Mouse (Mus musculus) bone marrow macrophage, adult 2 months (primary cell): ENCODE measurements around the gene Rrbp1. TPM values are rescaled to one million over a fixed set of nuclear protein-coding genes. Genes with fewer than 3 reads are reported as not detected.

ENCODE experiments used
- H3K27ac ChIP-seq: 2 replicates; pipeline ENCODE4 v1.5.1; 2012; ENCODE audit warnings: low read depth, low read length; ENCODE audit not compliant: insufficient read depth
- H3K4me1 ChIP-seq: 2 replicates; pipeline ENCODE4 v1.6.1; 2012; ENCODE audit warnings: low read length; ENCODE audit not compliant: control insufficient read depth, insufficient read depth
- H3K4me3 ChIP-seq: 2 replicates; pipeline ENCODE4 v1.5.1; 2012; ENCODE audit warnings: mild to moderate bottlenecking, low read length, moderate library complexity; ENCODE audit not compliant: insufficient read depth
- CTCF ChIP-seq: IDR thresholded peaks from 2 replicates; pipeline ENCODE4 v1.5.1; 2012; ENCODE audit warnings: low read depth, mild to moderate bottlenecking, low read length, moderate library complexity
- POLR2A ChIP-seq: IDR thresholded peaks from 2 replicates; pipeline ENCODE4 v1.6.1; 2012; ENCODE audit warnings: mild to moderate bottlenecking, low read depth, low read length, borderline replicate concordance
- polyA plus RNA-seq: library from polyadenylated mRNA; stranded (reverse); fragments of >200 nt; gene quantifications from 2 replicates; pipeline ENCODE4 v1.2.4, GENCODE M21; 2012; ENCODE audit not compliant: missing spikeins, insufficient read depth, insufficient read length

The Rrbp1 gene
- polyA plus RNA-seq, 1 experiment, result 282 TPM

DNA sequence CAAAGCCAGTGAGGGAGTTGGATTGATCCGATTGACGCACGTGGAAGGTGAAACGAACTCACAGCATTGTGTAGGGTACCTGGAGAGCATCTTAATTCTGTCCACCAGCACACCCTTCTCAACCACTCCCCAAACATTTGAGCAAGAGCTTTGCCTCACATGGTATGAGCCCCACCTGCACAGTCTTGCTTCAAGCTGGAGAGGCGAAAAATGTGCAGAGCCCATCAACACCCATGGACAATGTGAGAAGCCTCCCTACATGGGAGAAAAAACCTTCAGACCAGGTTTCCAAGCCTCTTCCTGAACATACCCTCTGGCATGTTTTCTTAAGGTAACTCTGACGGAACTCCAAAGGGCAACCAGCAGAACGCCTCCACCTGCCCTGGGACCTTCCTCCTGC is 19.7 kb upstream of the Rrbp1 start:
- H3K4me1 ChIP-seq, result no peaks in the 10 kb centered on the region
- no peak overlapping the region for H3K4me3 ChIP-seq
- TF ChIP-seq POLR2A (no peak), CTCF (no peak)
- no peak overlapping the region for H3K27ac ChIP-seq

DNA sequence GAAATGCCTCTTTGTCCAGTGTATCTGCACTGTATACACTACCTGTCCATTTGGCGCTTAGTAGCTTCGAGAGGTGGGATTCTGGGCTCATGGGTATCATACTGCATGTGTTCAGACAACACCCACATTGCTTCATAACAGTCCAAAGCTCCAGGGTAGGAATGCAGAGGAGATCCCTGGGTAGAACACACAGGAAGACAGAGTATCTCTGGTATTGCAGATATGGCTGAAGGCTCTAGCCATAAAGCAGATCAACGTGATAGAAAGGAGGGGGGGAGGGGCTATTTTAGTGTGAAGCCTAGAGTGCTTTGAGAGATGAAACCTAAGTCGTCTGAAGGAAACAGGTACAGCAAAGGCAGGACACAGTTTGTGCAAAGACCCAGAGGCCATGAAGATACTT is 15.4 kb upstream of the Rrbp1 start:
- no peaks in the 10 kb centered on the region for H3K4me1 ChIP-seq
- no peak for TF ChIP-seq CTCF
- no peak for TF ChIP-seq POLR2A
- H3K27ac ChIP-seq, result no peak overlapping the region
- no peak overlapping the region for H3K4me3 ChIP-seq

- H3K27ac ChIP-seq, result no peak overlapping the region
- no peak for TF ChIP-seq CTCF
- TF ChIP-seq POLR2A, result no peak
- no peaks in the 10 kb centered on the region for H3K4me1 ChIP-seq
- H3K4me3 ChIP-seq, result no peak overlapping the region
These were observed 14.3 kb upstream of the Rrbp1 start for GRCm38 (mm10) chr2:144025361-144025760.

DNA sequence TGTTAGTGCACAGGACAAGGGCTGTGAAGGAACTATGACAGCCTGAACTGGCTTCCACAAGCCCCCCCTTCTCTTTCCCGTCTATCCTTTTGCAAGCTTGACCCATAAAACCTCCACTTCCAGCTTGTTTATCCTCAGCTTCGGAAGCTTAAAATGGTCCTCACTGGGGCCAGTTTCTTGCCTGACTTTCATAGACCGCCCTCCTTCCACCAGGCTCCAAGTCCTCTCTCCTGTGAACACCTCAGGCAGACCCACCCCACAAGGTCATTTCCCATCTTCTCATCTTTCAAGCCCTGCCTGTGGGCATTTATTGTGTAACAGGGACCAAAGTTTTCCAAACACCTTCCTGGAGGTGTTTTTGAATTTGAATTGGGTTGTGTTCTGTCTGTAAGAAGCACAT is 11.4 kb upstream of the Rrbp1 start:
- TF ChIP-seq POLR2A, result no peak
- TF ChIP-seq CTCF, result no peak
- Histone ChIP-seq H3K27ac (no peak overlapping the region), H3K4me1 (peaks cover 3% of the 10 kb centered on the region; the same call in 1 of the 2 replicates), H3K4me3 (no peak overlapping the region)

- TF ChIP-seq POLR2A (no peak), CTCF (no peak)
- Histone ChIP-seq H3K4me3 (no peak overlapping the region), H3K27ac (no peak overlapping the region), H3K4me1 (peaks cover 3% of the 10 kb centered on the region; the same call in 1 of the 2 replicates)
These were observed 8.9 kb upstream of the Rrbp1 start for GRCm38 (mm10) chr2:144019971-144020370.

- Histone ChIP-seq H3K4me1 (peaks cover 3% of the 10 kb centered on the region), H3K27ac (no peak overlapping the region), H3K4me3 (no peak overlapping the region)
- TF ChIP-seq CTCF (no peak), POLR2A (no peak)
These were observed 4.8 kb upstream of the Rrbp1 start for GRCm38 (mm10) chr2:144015861-144016260.

DNA sequence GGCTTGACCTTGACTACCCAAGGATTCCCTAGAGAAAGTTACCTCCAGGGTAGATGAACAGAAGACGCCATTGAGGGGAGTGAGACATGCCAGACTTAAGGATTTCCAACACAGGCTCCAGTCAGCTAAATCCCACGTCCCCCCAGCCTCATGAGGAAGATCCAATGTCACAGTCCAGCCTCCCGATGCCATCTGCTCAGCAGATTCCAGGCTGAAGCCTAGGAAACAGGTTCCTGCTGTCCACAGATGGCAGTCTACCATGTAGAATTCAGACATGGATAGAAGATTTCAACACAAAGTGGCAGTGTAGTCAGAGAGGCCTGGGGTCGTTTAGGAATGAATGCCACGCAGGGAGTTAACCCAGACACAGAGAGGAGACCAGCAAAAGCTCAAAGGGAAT is 3.4 kb upstream of the Rrbp1 start:
- no peak for TF ChIP-seq POLR2A
- TF ChIP-seq CTCF, result no peak
- H3K27ac ChIP-seq, result no peak overlapping the region

DNA sequence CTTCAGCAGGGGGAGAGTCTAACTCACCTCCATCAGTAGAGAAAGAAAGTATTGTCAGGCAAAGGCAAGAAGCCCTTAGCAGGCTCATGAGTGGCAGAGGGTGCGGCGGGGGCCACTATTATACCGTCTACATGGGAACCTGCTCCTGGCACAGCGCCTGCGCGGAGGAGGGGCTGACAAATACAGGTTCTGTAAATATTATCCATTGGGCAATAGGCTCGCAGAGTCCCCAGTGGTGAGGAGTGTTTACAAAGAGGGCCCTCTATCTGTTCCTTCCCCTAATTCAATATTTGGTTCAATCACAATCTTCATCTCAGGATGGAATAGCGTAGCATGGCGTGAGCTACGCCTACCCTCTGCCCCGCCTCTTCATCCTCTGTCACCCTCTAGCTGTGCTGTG is 3.0 kb upstream of the Rrbp1 start:
- Histone ChIP-seq H3K27ac (no peak overlapping the region), H3K4me3 (no peak overlapping the region), H3K4me1 (peaks cover 5% of the 10 kb centered on the region)
- TF ChIP-seq POLR2A (no peak), CTCF (no peak)

More for the DNA sequence above, 3.4 kb upstream of the Rrbp1 start:
- no peak overlapping the region for H3K4me3 ChIP-seq
- H3K4me1 ChIP-seq, result peaks cover 3% of the 10 kb centered on the region

DNA sequence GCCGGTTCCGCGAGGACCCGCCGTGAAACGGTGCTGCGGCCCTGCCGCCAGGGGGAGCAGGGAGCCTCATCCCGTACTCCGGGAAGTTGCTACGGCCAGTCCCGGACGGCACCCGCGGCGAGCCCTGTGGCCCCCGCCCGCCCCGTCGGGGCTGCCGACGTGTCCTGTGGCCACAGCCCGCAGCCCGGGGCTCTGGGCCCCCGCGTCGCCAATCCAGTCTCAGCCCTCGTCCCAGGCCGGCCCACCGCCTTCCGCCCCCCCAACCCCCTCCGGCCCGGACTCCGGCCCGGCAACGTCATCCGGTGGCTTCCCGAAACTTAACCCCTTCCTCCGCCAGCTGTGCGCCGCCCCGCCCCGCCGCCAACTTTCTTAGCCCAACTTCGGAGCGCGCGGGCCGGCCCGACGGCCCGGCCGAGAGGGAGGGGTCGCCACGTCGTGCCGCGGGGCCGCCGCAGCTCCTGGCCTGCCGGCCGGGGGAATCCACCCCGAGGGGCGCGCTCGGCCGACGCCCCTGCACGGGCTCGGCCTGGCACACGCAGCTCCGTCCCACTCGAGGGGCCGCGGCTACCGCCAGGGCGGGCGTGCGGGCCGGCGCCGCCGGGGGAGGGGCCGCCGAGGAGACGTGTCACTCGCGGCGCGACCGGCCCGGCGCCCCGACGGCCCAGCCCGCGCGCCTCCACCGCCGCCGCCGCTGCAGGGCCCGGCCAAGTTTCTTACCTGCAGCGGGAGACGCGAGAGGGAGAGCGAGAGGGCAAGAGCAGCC is 600 bp downstream of the Rrbp1 start:
- peaks cover 25% of the 10 kb centered on the region for H3K4me1 ChIP-seq
- TF ChIP-seq POLR2A, result no peak
- TF ChIP-seq CTCF, result peak; percentile 39
- peak overlapping the region; percentile 92 for H3K27ac ChIP-seq
- H3K4me3 ChIP-seq, result peak overlapping the region; percentile 80

DNA sequence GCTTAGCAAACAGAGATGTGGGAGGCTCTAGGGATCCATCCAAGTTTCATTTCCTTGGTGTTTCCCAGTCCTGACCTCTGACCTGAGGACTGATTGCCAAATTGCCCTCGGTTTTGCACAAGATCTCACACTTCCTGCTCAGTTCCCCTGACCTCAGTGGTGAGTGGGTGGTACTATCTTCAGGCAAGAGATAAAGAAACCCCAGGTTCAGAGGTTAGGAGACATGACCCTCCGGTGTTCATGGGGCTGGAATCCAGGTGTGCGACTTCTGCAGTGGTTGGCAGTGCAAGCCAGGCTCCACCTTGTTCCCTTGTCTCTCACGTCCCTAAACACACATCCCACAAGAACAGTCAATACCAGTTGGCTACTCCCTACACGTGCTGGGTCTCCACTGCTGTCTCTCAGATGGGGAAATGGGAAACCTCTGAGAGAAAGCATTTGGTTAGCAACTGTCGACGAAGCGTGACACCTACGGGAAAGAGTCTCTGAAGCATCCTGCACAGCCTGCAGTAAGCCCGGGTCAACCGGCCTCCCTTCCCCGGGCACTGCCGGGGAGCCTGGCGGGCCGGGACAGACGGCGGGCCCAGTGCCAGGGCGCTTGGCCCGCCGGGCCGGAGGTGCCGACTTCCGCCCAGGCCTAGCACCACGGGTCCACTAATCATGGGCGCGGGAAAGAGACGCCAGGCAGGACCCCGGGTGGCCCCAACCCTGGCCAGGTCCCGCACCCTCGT is 1.3 kb downstream of the Rrbp1 start:
- H3K27ac ChIP-seq, result peak overlapping the region; percentile 92
- peak overlapping the region; percentile 80 for H3K4me3 ChIP-seq
- TF ChIP-seq POLR2A (no peak), CTCF (no peak)
- peaks cover 33% of the 10 kb centered on the region for H3K4me1 ChIP-seq
